Mouse (Mus musculus) adrenal gland, adult 18-20 months (tissue): ENCODE results near the gene Hnrnpul1. TPM values are rescaled to one million over a fixed set of nuclear protein-coding genes. Genes with fewer than 3 reads are reported as not detected.

Experiments
- DNase-seq, 2 experiments: peaks; one replicate each; pipeline ENCODE4 v3.0.0; 2021 to 2022; ENCODE audit warnings: low spot score in 2 of 2
- total RNA-seq, 2 experiments: library from RNA; stranded (reverse); gene quantifications; 1 replicate in 1 of 2; 2 replicates in 1 of 2; pipeline ENCODE4 v1.2.3; 2021

Hnrnpul1 gene
- total RNA-seq, 2 experiments from 2014 or later, result 83.8 to 94.4 TPM

GRCm38 (mm10) chr7:25671686-25672085 is 82.9 kb downstream of the Hnrnpul1 start:
- no peak for DNase-seq

Other genes starting within 250 kb of the Hnrnpul1 start
- gene Ceacam2, start 214.9 kb downstream of the Hnrnpul1 start, total RNA-seq, result 1 to 10 TPM; 1.0 to 3.7 TPM
- gene Erich4, start 138.9 kb downstream of the Hnrnpul1 start, total RNA-seq, result not detected
- gene Dmac2, start 135.3 kb downstream of the Hnrnpul1 start, total RNA-seq, result 10 to 100 TPM; 24.2 to 30.5 TPM
- 1 to 10 TPM; 2.7 to 2.8 TPM for gene B3gnt8, start 128.1 kb downstream of the Hnrnpul1 start, total RNA-seq
- 100 to 1,000 TPM; 232 to 288 TPM for gene Bckdha, start 95.8 kb downstream of the Hnrnpul1 start, total RNA-seq
- gene Exosc5, start 95.6 kb downstream of the Hnrnpul1 start, total RNA-seq, result 10 to 100 TPM; 38.0 to 49.3 TPM
- gene Tmem91, start 79.6 kb downstream of the Hnrnpul1 start, total RNA-seq, result not detected
- 10 to 100 TPM; 15.0 to 16.2 TPM for gene B9d2, start 74.0 kb downstream of the Hnrnpul1 start, total RNA-seq
- 10 to 100 TPM; 26.2 to 36.0 TPM for gene Tgfb1, start 67.8 kb downstream of the Hnrnpul1 start, total RNA-seq
- gene Ccdc97, start 35.7 kb downstream of the Hnrnpul1 start, total RNA-seq, result 10 to 100 TPM; 52.1 to 53.0 TPM
- 10 to 100 TPM; 41.9 to 66.9 TPM for gene Axl, start 33.9 kb upstream of the Hnrnpul1 start, total RNA-seq
- gene Cyp2s1, start 62.2 kb upstream of the Hnrnpul1 start, total RNA-seq, result 1 to 10 TPM; 3.4 to 4.3 TPM
- gene Cyp2b10, start 142.9 kb upstream of the Hnrnpul1 start, total RNA-seq, result 10 to 100 TPM in 1 of 2 experiments, 1 to 10 TPM in 1; 8.3 to 26.8 TPM